Mouse (Mus musculus): ENCODE data around the gene Pyroxd1.

The Pyroxd1 gene

DNA sequence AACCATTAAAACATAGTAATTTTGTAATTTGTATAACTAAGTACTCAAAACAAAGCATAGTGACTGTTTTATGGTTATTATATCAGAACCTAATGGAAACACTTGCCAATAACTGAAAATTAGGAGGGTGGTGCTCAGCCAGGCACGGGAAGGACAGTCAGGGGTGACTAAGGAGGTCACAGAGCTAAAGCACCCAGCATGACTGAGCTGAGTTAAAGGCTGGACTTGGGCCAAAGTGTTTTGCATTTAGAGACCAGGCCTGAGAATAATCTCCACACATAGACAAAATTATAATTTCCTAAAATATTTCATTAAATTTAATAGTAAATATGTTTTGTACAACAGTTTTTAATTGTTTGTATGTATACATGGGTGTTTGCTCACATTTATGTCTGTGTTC is 31.6 kb downstream of the Pyroxd1 start:
- no peak for DNase-seq (ENCODE audit: low spot score in 2 of 2)

DNA sequence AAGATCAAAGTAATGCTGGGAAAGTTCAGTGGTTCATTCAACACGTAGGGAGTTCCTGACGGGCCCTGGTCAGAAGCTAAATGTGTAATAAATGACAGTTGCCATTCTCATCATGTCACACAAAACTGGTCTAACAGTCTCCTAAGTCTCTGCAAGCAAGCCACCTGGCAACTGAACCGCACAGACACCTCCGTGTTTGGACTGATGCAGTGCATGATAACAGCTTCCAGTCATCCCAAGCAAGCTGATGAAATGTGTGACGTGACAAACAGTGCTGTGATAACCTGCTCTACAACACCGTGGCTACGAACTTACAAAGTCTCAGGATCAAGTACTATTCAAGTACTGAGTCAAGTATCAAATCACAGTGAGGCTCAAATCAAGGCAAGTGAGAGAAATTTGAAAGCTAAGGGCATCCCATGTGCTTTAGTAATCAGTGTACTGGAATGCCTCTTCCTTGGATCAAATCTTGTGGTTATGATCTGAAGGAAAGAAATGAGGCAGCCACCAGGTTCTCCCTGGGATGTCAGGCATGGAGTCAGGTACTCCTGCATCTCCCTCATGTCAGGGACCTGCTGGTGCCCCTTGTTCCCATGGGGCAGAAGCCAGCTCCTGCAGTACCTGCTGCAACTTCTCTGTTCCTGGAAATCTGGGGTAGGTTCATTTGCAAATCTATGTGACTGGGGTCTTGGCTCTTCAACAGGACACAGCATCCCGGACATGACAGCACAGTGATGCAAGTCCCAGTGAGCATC is 33.3 kb downstream of the Pyroxd1 start:
- DNase-seq (ENCODE audit: low spot score in 2 of 2): no peak

DNA sequence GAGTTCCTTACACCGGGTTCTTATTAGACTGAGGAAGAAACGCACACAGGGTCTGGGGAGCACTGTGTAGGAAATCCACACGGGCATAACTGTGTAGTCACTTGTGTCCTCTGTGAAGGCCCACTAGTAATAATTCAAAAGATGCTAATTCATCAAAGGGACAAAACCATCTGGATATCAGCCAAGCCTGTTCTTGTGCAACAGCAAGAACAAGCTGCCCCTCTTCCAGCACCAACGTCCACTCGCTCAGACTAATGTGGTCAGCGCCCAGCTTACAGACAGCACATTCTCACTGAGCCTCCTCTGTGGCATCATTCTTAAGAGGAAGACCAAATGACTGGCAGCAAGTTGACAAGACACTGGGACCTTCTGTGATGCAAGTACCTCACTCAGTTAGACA is 34.5 kb downstream of the Pyroxd1 start:
- no peak for DNase-seq (ENCODE audit: low spot score in 2 of 2)

DNA sequence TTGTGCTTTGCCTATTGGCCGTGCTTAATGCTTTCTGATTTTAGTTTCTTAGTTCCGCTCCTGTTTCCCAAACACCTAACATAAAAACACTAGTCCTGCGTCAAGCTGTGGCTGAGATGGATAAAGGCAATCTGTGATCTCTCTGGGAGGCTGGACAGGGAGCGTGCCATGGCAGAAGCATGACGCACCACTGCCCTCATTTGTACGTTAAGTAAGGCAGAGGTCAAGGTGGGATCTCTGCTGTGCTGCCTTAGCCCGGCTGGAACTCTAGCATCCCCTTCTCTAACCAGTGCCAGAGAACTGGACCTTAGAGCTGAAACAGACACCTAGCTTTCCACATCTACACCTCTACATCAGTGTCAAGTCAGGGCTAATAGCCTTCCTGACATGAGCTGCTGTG is 36.2 kb downstream of the Pyroxd1 start:
- DNase-seq (ENCODE audit: low spot score in 2 of 2): no peak

DNA sequence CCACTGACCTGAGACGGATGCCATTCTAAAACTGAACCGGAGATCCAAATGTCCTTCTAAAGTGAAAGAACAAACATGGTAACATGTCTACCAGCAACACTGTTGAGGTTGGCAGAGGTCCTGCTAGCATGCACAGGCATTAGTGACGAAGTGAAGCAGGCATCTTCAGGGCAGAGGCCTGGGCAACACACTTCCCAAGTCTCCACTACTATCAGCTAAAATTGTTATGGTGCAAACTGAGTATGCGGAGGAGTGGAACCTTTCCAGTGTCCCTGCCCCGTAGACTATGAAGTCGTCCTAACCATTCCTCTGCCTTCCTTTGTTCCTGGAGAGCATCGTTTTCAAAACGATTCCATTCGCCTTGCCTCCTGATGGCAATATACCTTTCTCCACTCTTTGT is 39.1 kb downstream of the Pyroxd1 start:
- DNase-seq (ENCODE audit: low spot score in 2 of 2): no peak

DNA sequence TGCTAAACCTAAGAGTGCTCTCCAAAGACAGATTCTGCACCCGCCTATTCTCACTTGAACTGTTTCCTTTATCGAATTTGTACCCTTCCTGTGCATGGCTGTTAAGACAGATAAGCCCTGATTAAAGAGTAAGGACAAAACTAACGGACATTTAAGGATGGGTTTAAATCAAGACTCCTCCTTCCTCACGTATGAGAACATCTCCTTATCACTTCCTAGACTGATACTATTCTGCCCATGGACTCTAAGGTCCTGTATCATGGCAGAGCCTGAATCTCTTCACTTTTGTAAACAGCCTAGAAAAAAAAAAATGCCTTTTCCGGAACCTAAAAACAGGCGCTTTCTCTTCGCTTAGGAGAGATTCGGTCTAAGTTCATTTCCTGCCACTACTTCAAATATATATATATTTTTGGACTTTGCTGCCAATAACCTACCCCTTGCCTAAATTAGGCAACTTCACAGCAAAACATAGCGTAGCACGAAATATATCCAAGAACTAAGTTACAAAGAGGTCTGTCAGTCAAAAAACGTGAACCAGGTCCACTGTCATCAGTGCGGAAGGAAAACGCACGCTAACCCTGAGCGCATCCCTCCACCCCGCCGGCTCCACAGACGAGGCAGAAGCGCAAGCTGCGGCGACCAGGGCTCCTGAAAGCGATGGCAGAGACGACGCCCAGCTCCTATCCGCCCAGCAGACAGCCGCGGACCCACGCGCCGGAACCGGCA is 41.0 kb downstream of the Pyroxd1 start:
- no peak for DNase-seq (ENCODE audit: low spot score in 2 of 2)

DNA sequence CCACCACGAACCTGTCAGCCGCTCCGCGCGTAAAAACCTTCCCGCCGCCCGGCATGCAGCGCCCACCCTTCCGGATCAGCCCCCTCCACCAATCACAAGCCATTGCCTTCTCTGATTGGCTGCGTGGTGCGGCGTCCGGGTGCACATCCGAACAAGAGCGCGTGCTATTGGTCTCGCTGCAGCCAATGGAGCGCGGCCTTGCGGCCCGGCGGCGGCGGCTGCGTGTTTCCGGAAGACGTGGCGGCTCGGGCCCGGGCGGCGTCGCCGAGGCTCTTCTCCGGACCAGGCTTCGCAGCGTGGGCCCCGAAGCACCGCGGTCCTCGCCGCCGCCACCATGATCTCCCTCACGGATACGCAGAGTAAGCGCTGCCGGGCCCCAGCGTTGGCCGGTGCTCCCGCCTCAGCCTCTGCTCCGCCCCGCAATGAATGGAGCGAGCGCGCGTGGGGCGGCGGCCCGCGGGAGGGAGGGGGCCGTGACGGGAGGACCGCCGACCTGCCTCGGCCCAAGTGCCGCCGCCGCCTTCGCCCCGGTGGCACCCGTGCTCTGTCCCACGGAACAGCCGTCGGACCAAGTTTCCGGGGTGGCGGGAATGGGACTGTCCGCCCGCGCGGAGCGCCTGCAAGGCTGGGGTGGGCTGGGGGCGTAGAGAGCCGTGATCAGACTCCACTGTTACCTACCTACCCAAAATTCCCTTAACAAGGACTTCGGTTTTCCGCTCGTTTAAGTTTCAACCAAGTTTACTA is 41.7 kb downstream of the Pyroxd1 start, which contains the start of the genes Recql and Golt1b:
Gene Recql (minus strand): TSS at position 77 of the 744 bp plus-strand sequence.
Gene Golt1b (plus strand): TSS at position 211 of the 744 bp plus-strand sequence.
- DNase-seq (ENCODE audit: low spot score in 2 of 2): peak; percentile 99

DNA sequence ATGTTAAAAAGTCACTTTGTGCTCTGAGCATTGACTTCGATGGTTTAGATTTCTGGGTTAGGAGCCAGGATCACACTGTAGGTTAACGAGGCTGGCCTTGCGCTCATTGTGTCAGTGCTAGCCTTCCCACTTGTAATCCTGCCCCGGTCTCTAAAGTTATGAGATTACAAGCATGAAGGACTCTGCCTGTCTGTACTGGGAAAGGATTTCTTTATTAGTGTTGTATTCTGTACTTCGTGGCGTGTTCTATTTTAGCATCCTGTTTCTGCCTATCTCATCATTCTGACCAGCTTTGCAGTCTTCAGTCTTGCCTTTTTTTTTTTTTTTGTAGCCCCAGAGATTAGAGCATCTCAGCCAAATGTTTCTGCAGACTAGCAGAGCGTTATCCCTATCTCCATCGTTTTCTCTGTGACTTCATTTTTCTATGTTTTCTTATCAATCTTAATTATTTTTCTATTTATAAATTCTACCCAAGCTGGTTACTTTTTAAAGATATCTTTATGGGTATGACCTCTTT is 42.4 kb downstream of the Pyroxd1 start:
- DNase-seq (ENCODE audit: low spot score in 2 of 2): no peak

DNA sequence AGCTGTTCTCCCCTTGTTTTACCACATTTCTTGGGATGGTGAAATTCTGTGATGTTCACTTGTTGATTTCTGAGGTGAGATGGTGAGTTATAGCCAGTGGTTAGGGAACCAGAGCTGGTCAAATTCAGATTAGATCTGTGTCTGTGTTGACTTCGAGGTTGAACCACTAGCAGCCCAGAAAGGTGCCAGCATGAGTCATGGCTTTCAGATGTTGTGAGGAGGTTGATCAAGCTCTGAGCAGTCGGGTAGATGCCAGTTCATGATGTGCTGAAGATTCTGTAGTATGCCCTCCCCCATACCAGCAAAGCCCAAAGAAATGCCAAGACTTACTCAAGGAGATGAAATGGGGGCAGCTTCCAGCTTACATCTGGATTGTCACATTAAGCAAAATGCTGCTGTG is 43.6 kb downstream of the Pyroxd1 start:
- no peak for DNase-seq (ENCODE audit: low spot score in 2 of 2)

DNA sequence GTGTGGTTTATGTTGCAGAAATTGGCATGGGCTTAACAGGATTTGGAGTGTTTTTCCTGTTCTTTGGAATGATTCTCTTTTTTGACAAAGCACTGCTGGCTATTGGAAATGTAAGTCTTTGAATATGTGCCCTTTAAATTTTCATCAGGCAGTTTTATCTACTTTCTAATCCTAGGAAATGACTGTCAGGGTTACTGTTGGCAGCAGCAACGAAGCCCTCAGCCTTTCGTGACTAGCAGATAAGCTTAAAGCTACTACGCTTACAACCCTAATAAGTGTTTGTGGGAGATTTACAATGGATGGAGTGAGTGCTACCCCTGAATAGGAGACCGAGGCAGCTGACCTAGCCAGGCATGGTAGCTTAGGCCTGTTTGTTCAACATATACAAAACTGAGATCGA is 46.9 kb downstream of the Pyroxd1 start:
- no peak for DNase-seq (ENCODE audit: low spot score in 2 of 2)

DNA sequence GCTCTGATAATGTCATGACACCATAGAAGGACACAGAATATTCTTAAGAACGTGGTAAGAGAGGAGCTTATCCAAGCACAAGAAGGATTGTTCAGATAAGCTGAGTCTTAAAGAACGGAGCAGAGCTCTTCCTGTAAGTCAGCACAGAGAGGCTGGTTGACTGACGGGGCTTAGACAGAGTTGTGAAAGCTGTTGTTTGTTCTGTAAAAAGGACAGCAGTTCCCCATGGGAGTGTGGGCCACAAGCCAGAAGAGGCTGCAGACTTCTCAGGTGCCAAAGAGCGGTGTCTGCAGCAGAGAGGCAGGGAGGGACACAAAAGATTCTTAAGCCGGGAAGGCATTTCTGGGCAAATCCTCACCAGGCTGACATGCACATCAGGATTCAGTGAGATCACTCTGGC is 49.2 kb downstream of the Pyroxd1 start:
- peak; percentile 43 to 58 for DNase-seq (ENCODE audit: low spot score in 2 of 2)

DNA sequence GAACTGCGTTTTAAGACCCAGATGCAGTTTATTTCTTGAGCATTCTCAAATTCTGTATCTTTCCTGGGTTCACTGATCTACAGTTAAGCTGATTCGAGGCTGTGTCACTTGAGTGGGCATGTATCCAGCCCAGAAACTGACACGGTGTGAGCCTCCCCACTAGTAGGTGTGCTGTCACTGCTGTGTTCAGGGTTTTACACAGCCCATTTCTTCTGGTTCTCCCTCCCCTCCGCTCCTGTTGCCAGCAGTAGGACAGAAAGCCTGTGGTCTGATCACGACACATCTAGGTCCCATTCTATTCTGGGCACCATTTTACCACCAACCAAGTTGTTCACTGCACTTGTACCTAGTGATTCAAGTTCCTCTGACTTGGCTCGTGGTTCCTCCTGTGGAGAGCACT is 50.3 kb downstream of the Pyroxd1 start:
- DNase-seq (ENCODE audit: low spot score in 2 of 2): no peak

DNA sequence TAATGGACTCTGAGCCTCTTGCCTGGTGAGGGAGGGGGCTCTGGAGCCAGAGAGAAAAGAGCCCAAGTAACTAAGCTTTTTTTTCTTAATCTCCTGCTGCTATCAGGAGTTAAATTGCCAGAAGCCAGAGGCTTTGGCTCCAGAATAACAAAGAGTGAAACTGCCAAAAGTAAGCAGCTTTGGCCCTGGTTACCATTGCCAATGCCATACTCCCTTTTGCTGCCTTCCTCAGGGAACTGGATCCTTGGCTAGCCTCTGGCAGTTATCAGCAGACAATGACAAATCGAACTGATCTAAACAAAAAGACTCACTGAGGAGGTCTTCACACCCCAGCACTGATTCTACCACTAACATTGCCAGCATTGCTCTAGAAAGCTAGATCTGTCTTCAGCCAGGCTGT is 65.7 kb downstream of the Pyroxd1 start:
- DNase-seq (ENCODE audit: low spot score in 2 of 2): no peak

All from right cerebral cortex, postnatal 10 days (tissue).